Mouse (Mus musculus) large intestine, adult 2 months (tissue): ENCODE results near the gene Kcnj9. TPM values are rescaled to one million over a fixed set of nuclear protein-coding genes. Genes with fewer than 3 reads are reported as not detected.

ENCODE experiments used
- DNase-seq: peaks from one replicate; pipeline ENCODE4 v3.0.0-alpha.2; 2012; ENCODE audit warnings: low read depth, low spot score
- WGBS: fragments of 180-500 bp; shearing (Covaris S2); methylation state at CpG from one replicate; pipeline ENCODE4 v1.1.7; 2018; 5-methylcytosine and 5-hydroxymethylcytosine counted together
- polyA plus RNA-seq: library from polyadenylated mRNA; depleted of rRNA; stranded (reverse); fragments of >200 nt; gene quantifications from 2 replicates; pipeline ENCODE4 v1.2.3, GENCODE M21; 2012

Kcnj9 gene
- polyA plus RNA-seq, 1 experiment: 0.11 TPM

- WGBS: 14% methylated on average over 16 of the region's 16 CpGs
- DNase-seq: no peak
Observed at GRCm38 (mm10) chr1:172297611-172298537, 31.2 kb downstream of the Kcnj9 start, which contains the start of gene Atp1a2. TSS of gene Atp1a2 (minus strand) at chr1:172298064.

- 65% methylated on average over 6 of the region's 6 CpGs for WGBS
- no peak for DNase-seq
Observed at GRCm38 (mm10) chr1:172296816-172297510, 32.2 kb downstream of the Kcnj9 start.

- no peak for DNase-seq
- WGBS: 67% methylated on average over 4 of the region's 4 CpGs
Observed at GRCm38 (mm10) chr1:172295751-172296197, 33.3 kb downstream of the Kcnj9 start.

DNA sequence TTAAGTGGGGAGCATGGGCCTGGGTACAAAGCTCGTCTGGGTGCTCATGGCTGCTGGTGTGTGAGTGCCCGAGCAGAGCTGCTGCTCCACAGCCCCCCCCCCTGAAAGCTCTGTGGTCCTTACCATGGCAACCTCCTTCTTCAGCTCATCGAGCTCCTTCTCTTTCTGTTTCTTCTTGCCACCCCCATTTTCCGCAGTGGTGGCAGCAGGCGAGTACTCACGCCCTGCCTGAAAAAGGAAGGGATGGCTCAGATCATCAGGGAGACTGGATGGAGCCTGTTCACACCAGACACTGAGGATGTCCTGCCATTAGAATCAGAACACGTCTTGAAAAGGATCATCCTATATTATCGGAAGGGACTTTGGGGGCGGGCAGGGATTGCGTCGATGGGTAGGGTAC lies 35.7 kb downstream of the Kcnj9 start:
- WGBS: 93% methylated on average over 11 of the region's 11 CpGs
- DNase-seq: no peak

DNA sequence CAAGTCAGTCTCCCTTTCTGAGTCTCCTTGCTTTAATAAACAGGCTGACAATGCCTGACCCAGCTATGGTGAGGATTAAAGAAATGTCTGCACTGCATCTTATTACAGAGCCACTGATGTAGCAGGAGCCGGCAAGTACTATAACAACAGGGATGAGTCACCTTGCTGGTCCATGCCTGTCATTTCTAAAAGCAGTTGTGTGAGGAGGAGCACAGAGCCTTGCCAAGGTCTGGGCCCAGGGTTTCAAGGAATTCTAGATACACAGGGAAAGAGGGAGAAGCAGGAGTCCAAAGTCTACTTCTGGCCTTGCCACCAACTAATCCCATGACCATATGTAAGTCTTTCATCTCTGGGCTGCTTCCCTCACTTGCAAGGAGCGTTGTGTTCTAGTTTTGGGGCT lies 36.2 kb downstream of the Kcnj9 start:
- DNase-seq: no peak
- 51% methylated on average over 2 of the region's 2 CpGs for WGBS

DNA sequence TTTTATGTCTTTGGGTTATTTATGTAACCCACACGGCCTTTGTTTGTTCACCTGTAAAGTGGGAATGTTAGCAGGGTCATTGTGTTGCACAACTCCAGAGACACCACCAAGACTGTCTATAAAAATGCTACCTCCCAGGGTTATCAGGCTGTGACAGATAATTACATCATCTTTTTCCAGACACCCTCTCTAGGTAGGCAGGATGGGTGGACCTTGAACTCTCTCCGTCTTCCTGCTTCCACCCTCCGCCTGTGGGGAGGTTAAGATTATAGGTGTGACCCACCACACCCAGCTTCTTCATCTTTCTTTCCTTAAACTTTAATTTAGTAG lies 39.5 kb downstream of the Kcnj9 start:
- 21% methylated on average over 3 of the region's 3 CpGs for WGBS
- DNase-seq: peak; percentile 32

GRCm38 (mm10) chr1:172288900-172289616 lies 40.1 kb downstream of the Kcnj9 start:
- 84% methylated on average over 11 of the region's 11 CpGs for WGBS
- no peak for DNase-seq

GRCm38 (mm10) chr1:172286740-172287139 lies 42.4 kb downstream of the Kcnj9 start:
- DNase-seq: no peak
- WGBS: 80% methylated on average over 5 of the region's 5 CpGs

DNA sequence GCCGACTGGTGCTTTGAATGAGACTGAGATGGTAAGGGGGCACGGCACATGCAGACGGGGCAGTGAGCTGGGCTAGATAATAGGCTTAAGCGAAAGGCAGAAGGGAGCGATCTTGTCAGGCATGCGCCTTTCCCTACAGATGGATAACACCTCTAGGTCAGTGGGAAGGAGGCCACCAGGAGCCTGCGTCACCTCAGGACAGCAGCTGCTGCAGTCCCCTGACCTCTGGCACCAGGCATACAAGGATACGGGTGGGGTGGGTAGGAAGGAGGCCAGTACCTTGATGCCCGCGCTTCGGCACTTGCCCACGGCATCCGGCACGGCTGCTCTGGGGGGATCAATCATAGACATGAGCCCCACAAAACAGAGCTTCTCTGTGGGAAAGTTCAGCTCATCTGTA lies 44.9 kb downstream of the Kcnj9 start:
- no peak for DNase-seq
- 92% methylated on average over 14 of the region's 14 CpGs for WGBS

GRCm38 (mm10) chr1:172283073-172283472 lies 46.0 kb downstream of the Kcnj9 start:
- WGBS: 96% methylated on average over 6 of the region's 6 CpGs
- DNase-seq: no peak

GRCm38 (mm10) chr1:172281522-172282254 lies 47.4 kb downstream of the Kcnj9 start:
- 53% methylated on average over 10 of the region's 10 CpGs for WGBS
- no peak for DNase-seq

DNA sequence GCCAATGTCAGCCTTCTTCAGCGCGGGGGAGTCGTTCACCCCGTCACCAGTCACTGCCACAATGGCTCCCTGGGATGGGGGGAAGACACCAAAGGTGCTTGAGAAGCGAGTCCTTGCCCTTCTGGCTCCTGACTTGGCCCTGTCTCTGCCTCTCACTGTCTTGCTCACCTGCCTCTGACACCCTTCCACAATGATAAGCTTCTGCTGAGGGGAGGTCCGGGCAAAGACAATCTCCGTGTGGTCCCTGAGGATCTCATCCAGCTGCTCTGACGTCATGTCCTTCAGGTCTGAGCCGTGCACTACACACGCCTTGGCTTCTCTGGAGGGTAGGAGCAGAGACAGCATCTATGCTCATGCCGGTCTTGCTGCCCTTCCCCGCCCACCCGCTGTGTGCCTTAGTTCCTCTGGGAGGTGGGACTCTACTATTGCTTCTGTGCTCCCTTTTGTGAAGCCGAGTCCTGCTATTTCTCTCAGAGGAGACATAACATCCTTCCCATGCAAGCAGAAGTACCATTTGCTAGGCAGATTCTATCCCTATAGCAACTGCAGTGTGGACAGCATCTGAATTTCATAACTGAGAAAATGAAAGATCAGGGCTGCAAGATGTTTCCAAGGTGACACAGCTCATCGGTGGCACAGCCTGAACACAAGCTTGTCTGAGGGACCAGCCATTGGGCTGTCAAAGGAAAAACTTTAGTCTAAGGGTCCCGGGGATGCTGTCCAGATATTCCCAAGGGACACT lies 49.2 kb downstream of the Kcnj9 start:
- 71% methylated on average over 16 of the region's 16 CpGs for WGBS

GRCm38 (mm10) chr1:172278328-172278727 lies 50.8 kb downstream of the Kcnj9 start:
- no peak for DNase-seq
- 85% methylated on average over 13 of the region's 13 CpGs for WGBS

More for the DNA sequence above, 49.2 kb downstream of the Kcnj9 start:
- no peak for DNase-seq

GRCm38 (mm10) chr1:172277172-172277571 lies 51.9 kb downstream of the Kcnj9 start:
- WGBS: 55% methylated on average over 3 of the region's 3 CpGs
- DNase-seq: no peak

GRCm38 (mm10) chr1:172274547-172274946 lies 54.6 kb downstream of the Kcnj9 start:
- no peak for DNase-seq
- WGBS: 40% methylated on average over 5 of the region's 5 CpGs

DNA sequence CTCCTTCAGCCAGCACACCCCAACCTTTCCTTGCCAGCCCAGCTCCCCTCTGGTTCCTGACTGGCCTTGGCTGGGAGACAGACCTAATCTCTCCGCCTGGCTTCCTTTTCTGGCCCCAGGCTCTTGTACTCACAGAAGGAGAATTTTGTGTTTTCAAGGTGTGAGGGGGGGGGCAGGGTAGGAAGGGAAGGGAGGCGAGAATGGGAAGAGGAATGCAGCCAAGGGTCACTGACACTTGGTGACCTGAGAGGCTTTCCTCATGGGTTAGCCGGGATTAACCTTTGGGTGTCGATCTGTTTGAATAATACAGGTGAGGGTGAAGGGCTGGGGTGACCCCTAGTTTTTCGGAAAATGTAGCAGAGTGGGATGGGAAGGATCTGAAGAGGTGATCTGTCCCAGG lies 55.0 kb downstream of the Kcnj9 start:
- no peak for DNase-seq
- WGBS: 58% methylated on average over 5 of the region's 5 CpGs

GRCm38 (mm10) chr1:172273386-172273785 lies 55.7 kb downstream of the Kcnj9 start:
- DNase-seq: no peak

GRCm38 (mm10) chr1:172271765-172272164 lies 57.4 kb downstream of the Kcnj9 start:
- 54% methylated on average over 10 of the region's 10 CpGs for WGBS

More at GRCm38 (mm10) chr1:172273386-172273785, 55.7 kb downstream of the Kcnj9 start:
- WGBS: 86% methylated on average over 6 of the region's 6 CpGs

GRCm38 (mm10) chr1:172271208-172271607 lies 57.9 kb downstream of the Kcnj9 start:
- WGBS: 79% methylated on average over 3 of the region's 3 CpGs
- DNase-seq: no peak

More at GRCm38 (mm10) chr1:172271765-172272164, 57.4 kb downstream of the Kcnj9 start:
- DNase-seq: no peak
